Mouse (Mus musculus): ENCODE results near the gene Cd27.

DNA sequence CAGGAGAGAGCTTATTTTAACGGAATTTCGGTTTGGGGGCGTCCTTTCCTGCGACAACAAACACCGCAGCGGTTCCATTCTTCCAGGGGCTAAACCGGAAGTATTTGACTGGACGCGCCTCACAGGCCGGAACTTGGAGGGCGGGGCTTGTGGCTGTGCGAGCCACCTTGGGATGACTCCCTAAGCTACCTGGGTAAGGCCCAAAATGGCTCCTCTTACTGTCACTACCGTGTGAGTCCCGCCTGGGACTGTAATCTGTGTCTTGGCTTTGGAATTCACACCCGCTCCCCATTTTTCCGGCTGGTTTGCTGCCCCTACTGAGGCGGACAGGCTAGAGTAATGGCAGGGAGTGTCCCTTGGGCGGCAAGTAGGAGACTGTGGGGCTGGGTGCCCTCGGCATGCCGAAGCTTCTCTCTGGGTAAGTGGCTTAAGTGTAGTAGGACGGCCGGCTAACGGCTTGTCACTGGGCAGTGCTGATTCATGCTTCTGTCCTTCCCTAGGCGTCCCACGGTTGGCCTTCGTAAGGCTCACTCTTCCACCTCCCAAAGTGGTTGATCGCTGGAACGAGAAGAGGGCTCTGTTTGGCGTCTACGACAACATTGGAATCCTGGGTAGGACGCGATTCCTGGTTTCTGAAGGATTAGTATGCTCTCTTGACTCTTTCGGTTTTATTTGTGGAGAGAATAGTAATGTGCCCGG lies 44.6 kb downstream of the Cd27 start:
- TF ChIP-seq CTCF (IDR thresholded peaks at IDR 0.05; ENCODE audit: control insufficient read depth, insufficient read depth, insufficient replicate concordance, low read depth, low read length) (no peak), POLR2A (IDR thresholded peaks at IDR 0.05; ENCODE audit: control insufficient read depth, low read depth, low read length) (peak; percentile 4; the same call in 1 of the 2 replicates)
